In the genomic region with DNA sequence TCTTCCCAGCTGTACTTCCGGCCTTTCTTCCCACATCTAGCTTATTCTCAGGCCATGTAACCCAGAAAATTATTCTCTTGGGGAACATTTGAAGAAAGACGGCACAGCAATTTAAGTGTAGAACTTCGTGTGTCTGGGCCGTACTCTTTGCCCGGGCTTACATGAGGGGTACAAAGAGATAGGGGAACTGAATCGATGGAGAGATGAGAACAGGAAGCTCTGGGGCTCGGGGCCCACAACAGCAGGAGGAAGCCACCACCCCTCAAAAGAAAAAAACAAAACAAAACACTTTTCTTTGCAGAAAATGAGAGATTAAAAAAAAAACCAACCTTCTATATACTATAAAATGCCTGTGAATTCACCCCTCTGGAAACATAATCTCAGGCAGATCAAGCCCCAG, we compare ENCODE assay signal across 20 mouse cellular contexts. TPM values are rescaled to one million over a fixed set of nuclear protein-coding genes. Genes with fewer than 3 reads are reported as not detected.
DNase-seq lines count a peak whose midpoint lies in the region; ATAC-seq and TF ChIP-seq lines count a peak whose summit lies in the region.
"Had no signal": no experiment of that assay in that cellular context is flagged by ENCODE, and none has a peak within 500 bp of the region (broad histone marks: within the 10 kb centered on the region; RNA-seq: fewer than 3 reads in every experiment).

No protein-coding gene starts in this region.

- no peak overlapping the region for H3K27ac ChIP-seq in heart, embryonic 12.5 days (ENCODE audit: poor library complexity, severe bottlenecking)
- H3K27ac ChIP-seq in lung, embryonic 14.5 days (ENCODE audit: low read depth): no peak overlapping the region
- H3K27ac ChIP-seq: gastrocnemius, adult 2 months; hindbrain, embryonic 12.5 days; liver, embryonic 14.5 days; stomach, embryonic 15.5 days had no signal

- no peak for ATAC-seq in heart, embryonic 12.5 days (ENCODE audit: insufficient number of reproducible peaks, low FRiP score)
- no peak for ATAC-seq in lung, embryonic 14.5 days (ENCODE audit: insufficient read depth)
- ATAC-seq: intestine, embryonic 16.5 days; lung, postnatal 0 days; midbrain, embryonic 16.5 days had no signal

- WGBS in heart, embryonic 12.5 days: 61% methylated on average over 7 of the region's 7 CpGs
- WGBS in lung, embryonic 14.5 days: 64% methylated on average over 7 of the region's 7 CpGs

- H3K9me3 ChIP-seq in heart, embryonic 12.5 days (replicated peaks): no peaks in the 10 kb centered on the region
- H3K9me3 ChIP-seq in lung, embryonic 14.5 days (ENCODE audit: low read depth, low read length): no peaks in the 10 kb centered on the region
- H3K9me3 ChIP-seq: embryonic facial prominence, embryonic 10.5 days; hindbrain, embryonic 12.5 days; stomach, embryonic 15.5 days had no signal

- no peak overlapping the region for H3K9ac ChIP-seq in heart, embryonic 12.5 days
- no peak overlapping the region for H3K9ac ChIP-seq in lung, embryonic 14.5 days
- H3K9ac ChIP-seq: hindbrain, embryonic 12.5 days; liver, embryonic 14.5 days; stomach, embryonic 15.5 days had no signal

- no peaks in the 10 kb centered on the region for H3K36me3 ChIP-seq in heart, embryonic 12.5 days
- H3K36me3 ChIP-seq in lung, embryonic 14.5 days (ENCODE audit: insufficient read depth): no peaks in the 10 kb centered on the region
- H3K36me3 ChIP-seq: embryonic facial prominence, embryonic 10.5 days; hindbrain, embryonic 12.5 days; stomach, embryonic 15.5 days had no signal

- intact Hi-C loops in heart, postnatal 36 days (cut with DNase I): no loop called here

- H3K27me3 ChIP-seq in heart, embryonic 12.5 days (replicated peaks): peaks cover 21% of the 10 kb centered on the region; the same call in 1 of the 2 replicates
- H3K27me3 ChIP-seq in lung, embryonic 14.5 days (ENCODE audit: insufficient read depth, low read length): no peaks in the 10 kb centered on the region
- H3K27me3 ChIP-seq: hindbrain, embryonic 12.5 days; stomach, embryonic 15.5 days had no signal

- H3K4me1 ChIP-seq in heart, embryonic 12.5 days (replicated peaks): peaks cover 28% of the 10 kb centered on the region
- H3K4me1 ChIP-seq in lung, embryonic 14.5 days (ENCODE audit: insufficient read depth): no peaks in the 10 kb centered on the region
- H3K4me1 ChIP-seq: stomach, embryonic 15.5 days had no signal

- TF ChIP-seq CTCF in lung, embryonic 14.5 days (IDR thresholded peaks at IDR 0.05; ENCODE audit: low read depth): no peak

- no peak overlapping the region for H3K4me3 ChIP-seq in heart, embryonic 12.5 days
- H3K4me3 ChIP-seq in lung, embryonic 14.5 days (ENCODE audit: low read depth, low read length): no peak overlapping the region
- H3K4me3 ChIP-seq: embryonic facial prominence, embryonic 10.5 days; gastrocnemius, adult 2 months; hindbrain, embryonic 12.5 days; stomach, embryonic 15.5 days had no signal

- peak overlapping the region; percentile 3; the same call in 1 of the 2 replicates for H3K4me2 ChIP-seq in heart, embryonic 12.5 days
- peak overlapping the region; percentile 34; the same call in 1 of the 2 replicates for H3K4me2 ChIP-seq in lung, embryonic 14.5 days
- H3K4me2 ChIP-seq: hindbrain, embryonic 12.5 days; stomach, embryonic 15.5 days had no signal

- DNase-seq in heart, postnatal 36 days: no peak
- DNase-seq in lung, embryonic 14.5 days: no peak
- DNase-seq in lung, postnatal 14 days: no peak
- peak; percentile 64 for DNase-seq in thymus, postnatal 0 days (ENCODE audit: low spot score)
- no peak for DNase-seq in thymus, postnatal 25 days
- no peak for DNase-seq in kidney, postnatal 14 days
- DNase-seq in ovary, postnatal 10 days (ENCODE audit: low spot score): no peak
- DNase-seq: adrenal gland, adult 2 months; cerebellum, adult 8-10 months; gastrocnemius, adult 2 months had no signal

RNA-seq across cellular contexts. Expression of gene Fam83f, which starts 41.5 kb away (rescaled TPM):
- 0.08 and 0.20 TPM in 2 replicates for polyA plus RNA-seq in heart, embryonic 12.5 days (2016; fragmentation: Nextera tagmentation; extraction: Ambion mirVana)
- under 1 TPM in 1 of 2 experiments, not detected in 1; 0.17 TPM for total RNA-seq in heart, postnatal 36 days (2021)
- 0.46 and 0.76 TPM in 2 replicates for polyA plus RNA-seq in lung, embryonic 14.5 days (2014; fragmentation: Nextera tagmentation; extraction: Ambion mirVana)
- polyA plus RNA-seq in thymus, postnatal 0 days (2015; fragmentation: Nextera tagmentation; extraction: Ambion mirVana): 5.1 and 5.4 TPM in 2 replicates
- total RNA-seq: common myeloid progenitor, adult 5-6 weeks; megakaryocyte-erythroid progenitor cell, adult 5-6 weeks had no signal

RNA-seq across cellular contexts. Expression of gene Grap2, which starts 57.8 kb away (rescaled TPM):
- polyA plus RNA-seq in heart, embryonic 12.5 days (2016; fragmentation: Nextera tagmentation; extraction: Ambion mirVana): 11.2 and 12.0 TPM in 2 replicates
- total RNA-seq in heart, postnatal 36 days (2021): 1 to 10 TPM in 1 of 2 experiments, under 1 TPM in 1; 0.46 to 1.3 TPM
- polyA plus RNA-seq in lung, embryonic 14.5 days (2014; fragmentation: Nextera tagmentation; extraction: Ambion mirVana): 1.3 and 1.8 TPM in 2 replicates
- polyA plus RNA-seq in thymus, postnatal 0 days (2015; fragmentation: Nextera tagmentation; extraction: Ambion mirVana): 90.8 and 112 TPM in 2 replicates
